11 mouse cellular contexts compared by ENCODE assay signal in genomic region chr3:32658821-32659220, GRCm38 (mm10). TPM values are rescaled to one million over a fixed set of nuclear protein-coding genes. Genes with fewer than 3 reads are reported as not detected.
A peak's percentile ranks its signal among the peaks of the same experiment; 100 is the strongest.
DNase-seq lines count a peak whose midpoint lies in the region; ATAC-seq and TF ChIP-seq lines count a peak whose summit lies in the region.
"Had no signal": no experiment of that assay in that cellular context is flagged by ENCODE, and none has a peak within 500 bp of the region (broad histone marks: within the 10 kb centered on the region; RNA-seq: fewer than 3 reads in every experiment).

No protein-coding gene starts in this region.

- WGBS in lung, postnatal 0 days = 25% methylated on average over 16 of the region's 16 CpGs
- 21% methylated on average over 16 of the region's 16 CpGs for WGBS in heart, embryonic 12.5 days
- WGBS in intestine, postnatal 0 days = 31% methylated on average over 16 of the region's 16 CpGs

- TF ChIP-seq CTCF in lung, postnatal 0 days (IDR thresholded peaks at IDR 0.05) = no peak
- no peak for TF ChIP-seq CTCF in intestine, postnatal 0 days (IDR thresholded peaks at IDR 0.05; ENCODE audit: low read depth)

- no peak overlapping the region; the same call in 1 of the 2 replicates for H3K4me3 ChIP-seq in lung, postnatal 0 days (ENCODE audit: low read depth, low read length)
- H3K4me3 ChIP-seq in heart, embryonic 12.5 days = peak overlapping the region; percentile 42
- H3K4me3 ChIP-seq in intestine, postnatal 0 days (ENCODE audit: low read depth, low read length) = peak overlapping the region; percentile 6; the same call in 1 of the 2 replicates
- H3K4me3 ChIP-seq: left cerebral cortex, adult 2 months; neural tube, embryonic 12.5 days had no signal

- H3K27ac ChIP-seq in lung, postnatal 0 days (ENCODE audit: low read length) = no peak overlapping the region
- H3K27ac ChIP-seq in heart, embryonic 12.5 days (ENCODE audit: poor library complexity, severe bottlenecking) = peak overlapping the region; percentile 52; the same call in 1 of the 2 replicates
- peak overlapping the region; percentile 30; the same call in 1 of the 2 replicates for H3K27ac ChIP-seq in intestine, postnatal 0 days (ENCODE audit: low read depth, low read length)
- H3K27ac ChIP-seq: left cerebral cortex, adult 2 months; neural tube, embryonic 12.5 days had no signal

- no peaks in the 10 kb centered on the region for H3K36me3 ChIP-seq in lung, postnatal 0 days (ENCODE audit: insufficient read depth, low read length)
- H3K36me3 ChIP-seq in heart, embryonic 12.5 days = no peaks in the 10 kb centered on the region
- H3K36me3 ChIP-seq in intestine, postnatal 0 days (ENCODE audit: control insufficient read depth, insufficient read depth) = no peaks in the 10 kb centered on the region
- H3K36me3 ChIP-seq: neural tube, embryonic 12.5 days had no signal

- TF ChIP-seq EP300 in lung, postnatal 0 days (IDR thresholded peaks at IDR 0.05) = no peak

- H3K9ac ChIP-seq in lung, postnatal 0 days (replicated peaks; ENCODE audit: low read depth) = no peak overlapping the region
- peak overlapping the region; percentile 64 for H3K9ac ChIP-seq in heart, embryonic 12.5 days
- no peak overlapping the region for H3K9ac ChIP-seq in intestine, postnatal 0 days (ENCODE audit: low read depth, low read length)
- H3K9ac ChIP-seq: neural tube, embryonic 12.5 days had no signal

- no peaks in the 10 kb centered on the region for H3K27me3 ChIP-seq in lung, postnatal 0 days (replicated peaks; ENCODE audit: insufficient read depth, low read length)
- no peaks in the 10 kb centered on the region for H3K27me3 ChIP-seq in heart, embryonic 12.5 days (replicated peaks)
- H3K27me3 ChIP-seq in intestine, postnatal 0 days (replicated peaks; ENCODE audit: control insufficient read depth, insufficient read depth, low read length) = no peaks in the 10 kb centered on the region
- H3K27me3 ChIP-seq: neural tube, embryonic 12.5 days had no signal

- no peak for ATAC-seq in lung, postnatal 0 days
- ATAC-seq in heart, embryonic 12.5 days (ENCODE audit: insufficient number of reproducible peaks, low FRiP score) = peak; percentile 51; the same call in 1 of the 2 replicates
- ATAC-seq in intestine, postnatal 0 days = peak; percentile 97

- no peaks in the 10 kb centered on the region for H3K9me3 ChIP-seq in lung, postnatal 0 days (ENCODE audit: low read length)
- no peaks in the 10 kb centered on the region for H3K9me3 ChIP-seq in heart, embryonic 12.5 days (replicated peaks)
- no peaks in the 10 kb centered on the region for H3K9me3 ChIP-seq in intestine, postnatal 0 days (ENCODE audit: control insufficient read depth)
- H3K9me3 ChIP-seq: neural tube, embryonic 12.5 days had no signal

- peak; percentile 16 for DNase-seq in lung, postnatal 0 days (ENCODE audit: low spot score)
- DNase-seq in lung, postnatal 25 days (ENCODE audit: low spot score) = no peak
- DNase-seq in testis, postnatal 14 days (ENCODE audit: low spot score) = peak; percentile 12
- DNase-seq in cerebellum, postnatal 4 days (ENCODE audit: low spot score in 2 of 2) = no peak
- DNase-seq in kidney, postnatal 25 days = no peak
- DNase-seq: gastrocnemius, postnatal 36 days; kidney, adult 11 months had no signal

- H3K4me2 ChIP-seq in lung, postnatal 0 days (replicated peaks; ENCODE audit: low read depth, low read length) = peak overlapping the region; percentile 33
- peak overlapping the region; percentile 67 for H3K4me2 ChIP-seq in heart, embryonic 12.5 days
- H3K4me2 ChIP-seq in intestine, postnatal 0 days (replicated peaks; ENCODE audit: low read depth) = peak overlapping the region; percentile 48
- H3K4me2 ChIP-seq: neural tube, embryonic 12.5 days had no signal

- peaks cover 5% of the 10 kb centered on the region; the same call in 1 of the 2 replicates for H3K4me1 ChIP-seq in lung, postnatal 0 days (ENCODE audit: insufficient read depth, low read depth, low read length)
- H3K4me1 ChIP-seq in heart, embryonic 12.5 days (replicated peaks) = peaks cover 16% of the 10 kb centered on the region
- H3K4me1 ChIP-seq in intestine, postnatal 0 days (replicated peaks; ENCODE audit: control insufficient read depth, insufficient read depth, low read length) = no peaks in the 10 kb centered on the region
- H3K4me1 ChIP-seq: neural tube, embryonic 12.5 days had no signal

RNA-seq across cellular contexts. Expression of gene Gnb4, which starts 42.4 kb away (rescaled TPM):
- 109 and 114 TPM in 2 replicates for polyA plus RNA-seq in lung, postnatal 0 days (2015; fragmentation: Nextera tagmentation; extraction: Ambion mirVana)
- 50.5 and 50.7 TPM in 2 replicates for polyA plus RNA-seq in heart, embryonic 12.5 days (2016; fragmentation: Nextera tagmentation; extraction: Ambion mirVana)
- 31.5 and 31.8 TPM in 2 replicates for polyA plus RNA-seq in intestine, postnatal 0 days (2015; fragmentation: Nextera tagmentation; extraction: Ambion mirVana)

RNA-seq across cellular contexts. Expression of gene Actl6a, which starts 47.3 kb away (rescaled TPM):
- 78.3 and 79.5 TPM in 2 replicates for polyA plus RNA-seq in lung, postnatal 0 days (2015; fragmentation: Nextera tagmentation; extraction: Ambion mirVana)
- 105 and 108 TPM in 2 replicates for polyA plus RNA-seq in heart, embryonic 12.5 days (2016; fragmentation: Nextera tagmentation; extraction: Ambion mirVana)
- polyA plus RNA-seq in intestine, postnatal 0 days (2015; fragmentation: Nextera tagmentation; extraction: Ambion mirVana) = 47.9 and 49.2 TPM in 2 replicates

Comparison
In these comparisons a context has a peak if more than half of its experiments do, and no peak if none do; other contexts are left out.
1. DNase-seq: peak in lung, postnatal 0 days (single experiment) and testis, postnatal 14 days (single experiment); none in lung, postnatal 25 days (single experiment), cerebellum, postnatal 4 days (0 of 2) and kidney, postnatal 25 days (0 of 2).
2. Peak in every context shown above with its lines, with median percentiles within 50 percentile points of each other: H3K4me2 ChIP-seq.